Mouse (Mus musculus) midbrain, embryonic 11.5 days (tissue): ENCODE results near the gene Exoc6. TPM values are rescaled to one million over a fixed set of nuclear protein-coding genes. Genes with fewer than 3 reads are reported as not detected.

ENCODE experiments used
- ATAC-seq: fragments of 200-750 bp; cut with Nextera tagmentation; 2 replicates; pipeline ENCODE4 v1.8.0; 2017; ENCODE audit warnings: moderate TSS enrichment, moderate library complexity; ENCODE audit not compliant: low FRiP score
- DNase-seq: peaks from one replicate; pipeline ENCODE4 v3.0.0; 2015; ENCODE audit warnings: low spot score; ENCODE audit errors: missing footprints
- H3K27ac ChIP-seq: fragments of 300-500 bp; sonication (generic); 2 replicates; pipeline ENCODE4 v1.5.1; 2014; ENCODE audit warnings: low read depth, low read length
- H3K27me3 ChIP-seq: fragments of 300-500 bp; sonication (generic); 2 replicates; pipeline ENCODE4 v1.6.1; 2014; ENCODE audit warnings: mild to moderate bottlenecking, low read length, moderate library complexity, mixed read lengths; ENCODE audit not compliant: control insufficient read depth, insufficient read depth
- H3K36me3 ChIP-seq: fragments of 300-500 bp; sonication (generic); 2 replicates; pipeline ENCODE4 v1.6.1; 2014; ENCODE audit warnings: mild to moderate bottlenecking, low read length, moderate library complexity, mixed read lengths; ENCODE audit not compliant: control insufficient read depth, insufficient read depth
- H3K4me1 ChIP-seq: fragments of 300-500 bp; sonication (generic); 2 replicates; pipeline ENCODE4 v1.6.1; 2014; ENCODE audit warnings: low read length; ENCODE audit not compliant: control insufficient read depth, insufficient read depth
- H3K4me2 ChIP-seq: fragments of 300-500 bp; sonication (generic); 2 replicates; pipeline ENCODE4 v1.6.1; 2014; ENCODE audit warnings: mild to moderate bottlenecking, moderate library complexity
- H3K4me3 ChIP-seq: fragments of 300-500 bp; sonication (generic); 2 replicates; pipeline ENCODE4 v1.5.1; 2014; ENCODE audit warnings: low read depth, low read length
- H3K9ac ChIP-seq: fragments of 300-500 bp; sonication (generic); 2 replicates; pipeline ENCODE4 v1.6.1; 2014; ENCODE audit warnings: low read length
- H3K9me3 ChIP-seq: fragments of 300-500 bp; sonication (generic); 2 replicates; pipeline ENCODE4 v1.6.1; 2016; ENCODE audit warnings: low read length; ENCODE audit not compliant: control insufficient read depth
- WGBS: fragments of 180-500 bp; shearing (Covaris S2); extraction: QIAGEN DNeasy Blood & Tissue Kit; methylation state at CpG from one replicate; pipeline ENCODE4 v1.1.7; 2014; 5-methylcytosine and 5-hydroxymethylcytosine counted together
- polyA plus RNA-seq: library from polyadenylated mRNA; unstranded; fragments of >200 nt; fragmentation: Nextera tagmentation; extraction: Ambion mirVana; gene quantifications from 2 replicates; pipeline ENCODE4 v1.2.1, GENCODE M21; 2014

The Exoc6 gene
- polyA plus RNA-seq, result 8.6 and 9.6 TPM in 2 replicates

GRCm38 (mm10) chr19:37550101-37551039 lies at the start of gene Exoc6:
TSS of gene Exoc6 (plus strand) at chr19:37550418.
- H3K27me3 ChIP-seq, result peaks cover 3% of the 10 kb centered on the region
- DNase-seq, result peak; percentile 96
- H3K9ac ChIP-seq, result peak within 1 kb of the TSS; percentile 85
- H3K36me3 ChIP-seq, result no peaks in the 10 kb centered on the region
- ATAC-seq, result peak; percentile 93
- H3K9me3 ChIP-seq, result no peaks in the 10 kb centered on the region
- peaks cover 6% of the 10 kb centered on the region; the same call in 1 of the 2 replicates for H3K4me1 ChIP-seq
- H3K4me2 ChIP-seq, result peak within 1 kb of the TSS; percentile 95
- peak within 1 kb of the TSS; percentile 86 for H3K4me3 ChIP-seq
- no peak within 1 kb of the TSS for H3K27ac ChIP-seq
- WGBS, result under 1% methylated on average over 82 of the region's 89 CpGs

- 87% methylated on average over 8 of the region's 8 CpGs for WGBS
- DNase-seq (peak; percentile 37), ATAC-seq (no peak)
- no peak overlapping the region for H3K4me2 ChIP-seq
- H3K27me3 ChIP-seq, result no peaks in the 10 kb centered on the region
- no peaks in the 10 kb centered on the region for H3K4me1 ChIP-seq
- H3K36me3 ChIP-seq, result no peaks in the 10 kb centered on the region
- no peak overlapping the region for H3K9ac ChIP-seq
- no peak overlapping the region for H3K27ac ChIP-seq
- no peaks in the 10 kb centered on the region for H3K9me3 ChIP-seq
- no peak overlapping the region for H3K4me3 ChIP-seq
Observed at GRCm38 (mm10) chr19:37502996-37503395, 47.2 kb upstream of the Exoc6 start.

GRCm38 (mm10) chr19:37506066-37506465 lies 44.2 kb upstream of the Exoc6 start:
- Histone ChIP-seq H3K4me2 (no peak overlapping the region), H3K27ac (no peak overlapping the region), H3K9ac (no peak overlapping the region), H3K27me3 (no peaks in the 10 kb centered on the region), H3K4me3 (no peak overlapping the region), H3K36me3 (no peaks in the 10 kb centered on the region), H3K4me1 (no peaks in the 10 kb centered on the region), H3K9me3 (no peaks in the 10 kb centered on the region)
- 81% methylated on average over 7 of the region's 7 CpGs for WGBS
- no peak for ATAC-seq
- no peak for DNase-seq

- DNase-seq, result no peak
- Histone ChIP-seq H3K4me1 (no peaks in the 10 kb centered on the region), H3K4me2 (no peak overlapping the region), H3K27me3 (no peaks in the 10 kb centered on the region), H3K36me3 (no peaks in the 10 kb centered on the region), H3K4me3 (no peak overlapping the region), H3K27ac (no peak overlapping the region), H3K9ac (no peak overlapping the region), H3K9me3 (no peaks in the 10 kb centered on the region)
- 70% methylated on average over 5 of the region's 5 CpGs for WGBS
- no peak for ATAC-seq
Observed at GRCm38 (mm10) chr19:37506614-37507013, 43.6 kb upstream of the Exoc6 start.

- DNase-seq (peak; percentile 95), ATAC-seq (no peak)
- Histone ChIP-seq H3K4me2 (no peak overlapping the region), H3K9ac (no peak overlapping the region), H3K4me1 (no peaks in the 10 kb centered on the region), H3K36me3 (no peaks in the 10 kb centered on the region), H3K27ac (no peak overlapping the region), H3K9me3 (no peaks in the 10 kb centered on the region), H3K4me3 (no peak overlapping the region), H3K27me3 (no peaks in the 10 kb centered on the region)
- WGBS, result 15% methylated on average over 11 of the region's 11 CpGs
Observed at GRCm38 (mm10) chr19:37509725-37510124, 40.5 kb upstream of the Exoc6 start.

GRCm38 (mm10) chr19:37514811-37515292 lies 35.4 kb upstream of the Exoc6 start:
- no peak overlapping the region for H3K4me3 ChIP-seq
- H3K4me1 ChIP-seq, result no peaks in the 10 kb centered on the region
- H3K9ac ChIP-seq, result no peak overlapping the region
- no peak for ATAC-seq
- WGBS, result 71% methylated on average over 7 of the region's 7 CpGs
- no peaks in the 10 kb centered on the region for H3K27me3 ChIP-seq
- no peak for DNase-seq
- H3K9me3 ChIP-seq, result no peaks in the 10 kb centered on the region
- H3K36me3 ChIP-seq, result no peaks in the 10 kb centered on the region
- no peak overlapping the region for H3K4me2 ChIP-seq
- no peak overlapping the region for H3K27ac ChIP-seq

- Histone ChIP-seq H3K9ac (no peak overlapping the region), H3K4me3 (no peak overlapping the region), H3K36me3 (no peaks in the 10 kb centered on the region), H3K4me2 (no peak overlapping the region), H3K27ac (no peak overlapping the region), H3K27me3 (no peaks in the 10 kb centered on the region), H3K9me3 (no peaks in the 10 kb centered on the region), H3K4me1 (no peaks in the 10 kb centered on the region)
- 86% methylated on average over 7 of the region's 7 CpGs for WGBS
- ATAC-seq (no peak), DNase-seq (no peak)
Observed at GRCm38 (mm10) chr19:37517419-37517818, 32.8 kb upstream of the Exoc6 start.

- Histone ChIP-seq H3K4me3 (no peak overlapping the region), H3K9me3 (no peaks in the 10 kb centered on the region), H3K4me1 (no peaks in the 10 kb centered on the region), H3K27ac (no peak overlapping the region), H3K36me3 (no peaks in the 10 kb centered on the region), H3K4me2 (no peak overlapping the region), H3K27me3 (no peaks in the 10 kb centered on the region), H3K9ac (no peak overlapping the region)
- ATAC-seq (no peak), DNase-seq (peak; percentile 81)
- 67% methylated on average over 18 of the region's 18 CpGs for WGBS
Observed at GRCm38 (mm10) chr19:37520740-37521433, 29.3 kb upstream of the Exoc6 start.

- Histone ChIP-seq H3K27me3 (no peaks in the 10 kb centered on the region), H3K4me3 (no peak overlapping the region), H3K9ac (no peak overlapping the region), H3K4me2 (no peak overlapping the region), H3K4me1 (no peaks in the 10 kb centered on the region), H3K27ac (no peak overlapping the region), H3K9me3 (no peaks in the 10 kb centered on the region), H3K36me3 (no peaks in the 10 kb centered on the region)
- ATAC-seq (no peak), DNase-seq (peak; percentile 41)
- WGBS, result 78% methylated on average over 2 of the region's 2 CpGs
Observed at GRCm38 (mm10) chr19:37521434-37521781, 28.8 kb upstream of the Exoc6 start.
